Mouse (Mus musculus) retina, embryonic 14.5 days (tissue): ENCODE measurements around the gene Daxx.
"Not testable (repeated sequence)": the region's sequence is repeated elsewhere in the genome, so short reads cannot be mapped to it uniquely, and the experiment has no call there.

Experiments used
- DNase-seq: peaks from one replicate; pipeline ENCODE4 v3.0.0-alpha.2; 2015; ENCODE audit warnings: low spot score

Gene Daxx

GRCm38 (mm10) chr17:33909077-33909868, at the start of gene Daxx:
Gene Daxx, plus strand, starts transcription at chr17:33909414.
- DNase-seq, result peak; percentile 98

GRCm38 (mm10) chr17:33865330-33866030, 43.7 kb upstream of the Daxx start:
- peak; percentile 45 for DNase-seq

GRCm38 (mm10) chr17:33873537-33873936, 35.7 kb upstream of the Daxx start, which contains the start of gene Gm7029:
Gene Gm7029, plus strand, starts transcription at chr17:33873837.
- not testable (repeated sequence) for DNase-seq

- DNase-seq, result peak; percentile 14
Measured at GRCm38 (mm10) chr17:33874411-33874810, 34.8 kb upstream of the Daxx start.

GRCm38 (mm10) chr17:33875797-33876196, 33.4 kb upstream of the Daxx start:
- DNase-seq, result peak; percentile 26

- not testable (repeated sequence) for DNase-seq
Measured at GRCm38 (mm10) chr17:33884320-33884719, 24.9 kb upstream of the Daxx start.

GRCm38 (mm10) chr17:33887802-33888201, 21.4 kb upstream of the Daxx start:
- not testable (repeated sequence) for DNase-seq

GRCm38 (mm10) chr17:33888230-33888629, 21.0 kb upstream of the Daxx start:
- not testable (repeated sequence) for DNase-seq

- DNase-seq, result not testable (repeated sequence)
Measured at GRCm38 (mm10) chr17:33889941-33890532, 19.2 kb upstream of the Daxx start.

- peak; percentile 99 for DNase-seq
Measured at GRCm38 (mm10) chr17:33890533-33891059, 18.6 kb upstream of the Daxx start, which contains the start of gene Kifc1. Gene Kifc1, minus strand, starts transcription at chr17:33890661.

- no peak for DNase-seq
Measured at GRCm38 (mm10) chr17:33891357-33891756, 17.9 kb upstream of the Daxx start.

GRCm38 (mm10) chr17:33891892-33892291, 17.3 kb upstream of the Daxx start:
- DNase-seq, result not testable (repeated sequence)

- no peak for DNase-seq
Measured at GRCm38 (mm10) chr17:33892429-33892828, 16.8 kb upstream of the Daxx start.

GRCm38 (mm10) chr17:33893011-33893410, 16.2 kb upstream of the Daxx start:
- not testable (repeated sequence) for DNase-seq

- peak; percentile 79 for DNase-seq
Measured at GRCm38 (mm10) chr17:33897114-33897794, 12.0 kb upstream of the Daxx start.

- not testable (repeated sequence) for DNase-seq
Measured at GRCm38 (mm10) chr17:33898193-33898592, 11.0 kb upstream of the Daxx start.

GRCm38 (mm10) chr17:33899642-33900041, 9.6 kb upstream of the Daxx start:
- DNase-seq, result no peak

- no peak for DNase-seq
Measured at GRCm38 (mm10) chr17:33900281-33900988, 8.8 kb upstream of the Daxx start.

GRCm38 (mm10) chr17:33900989-33901314, 8.3 kb upstream of the Daxx start:
- no peak for DNase-seq

- no peak for DNase-seq
Measured at GRCm38 (mm10) chr17:33901653-33902052, 7.6 kb upstream of the Daxx start.

GRCm38 (mm10) chr17:33902079-33902478, 7.1 kb upstream of the Daxx start:
- DNase-seq, result no peak
